Mouse (Mus musculus) brain, embryonic 14.5 days (tissue): ENCODE measurements at regions not wholly inside any gene's neighbourhood (a gene's known extent, or its start where the extent isn't known, plus 50 kb on each side); places are given as distances from the start of the nearest gene placed in this dataset.

ENCODE experiments used
- CTCF ChIP-seq: fragments of 200-500 bp; IDR thresholded peaks from 2 replicates; pipeline ENCODE4 v1.5.1; 2012; ENCODE audit warnings: inconsistent platforms, mild to moderate bottlenecking, moderate library complexity, borderline replicate concordance; ENCODE audit not compliant: insufficient read depth, insufficient read length; ENCODE audit errors: extremely low read depth
- POLR2A ChIP-seq: fragments of 200-500 bp; IDR thresholded peaks from 2 replicates; pipeline ENCODE4 v1.6.1; 2012; ENCODE audit warnings: mild to moderate bottlenecking, inconsistent platforms, borderline replicate concordance; ENCODE audit not compliant: poor library complexity, insufficient read depth, insufficient read length, severe bottlenecking; ENCODE audit errors: extremely low read depth

DNA sequence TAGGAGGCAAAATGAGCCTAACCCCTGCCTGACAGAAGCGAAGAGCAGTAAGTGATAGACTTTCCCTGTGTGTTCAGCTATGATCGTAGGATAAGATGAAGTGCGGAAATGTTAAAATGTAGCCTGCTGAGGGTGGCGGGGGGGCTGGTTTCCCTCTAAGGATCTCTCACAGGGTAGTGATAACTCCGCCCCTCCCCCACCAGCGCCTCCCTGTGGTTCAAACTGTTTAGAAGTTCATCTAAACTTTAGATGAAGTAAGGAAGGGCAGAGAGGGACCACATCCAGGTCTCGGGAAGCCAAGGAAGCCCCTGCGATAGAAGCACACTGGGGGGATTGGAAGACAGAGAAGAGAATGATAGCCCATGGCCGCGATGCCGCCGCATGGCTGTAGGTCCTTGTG is 75.9 kb upstream of the Ankrd55 start:
- no peak for TF ChIP-seq CTCF
- no peak for TF ChIP-seq POLR2A
